Mouse (Mus musculus) forebrain, embryonic 13.5 days (tissue): Measurements from ENCODE around the gene Prpf8. TPM values are rescaled to one million over a fixed set of nuclear protein-coding genes. Genes with fewer than 3 reads are reported as not detected.

Experiments
- ATAC-seq: fragments of 200-750 bp; cut with Nextera tagmentation; 2 replicates; pipeline ENCODE4 v1.8.0; 2017
- H3K27ac ChIP-seq: fragments of 300-500 bp; sonication (generic); 2 replicates; pipeline ENCODE4 v1.5.1; 2015; ENCODE audit warnings: inconsistent platforms, mild to moderate bottlenecking, moderate library complexity
- H3K27me3 ChIP-seq: fragments of 300-500 bp; sonication (generic); 2 replicates; pipeline ENCODE4 v1.6.1; 2015; ENCODE audit warnings: mild to moderate bottlenecking, inconsistent platforms
- H3K36me3 ChIP-seq: fragments of 300-500 bp; sonication (generic); 2 replicates; pipeline ENCODE4 v1.6.1; 2015; ENCODE audit warnings: mild to moderate bottlenecking, inconsistent platforms; ENCODE audit not compliant: poor library complexity, severe bottlenecking
- H3K4me1 ChIP-seq: fragments of 300-500 bp; sonication (generic); 2 replicates; pipeline ENCODE4 v1.6.1; 2015; ENCODE audit warnings: inconsistent platforms
- H3K4me2 ChIP-seq: fragments of 300-500 bp; sonication (generic); 2 replicates; pipeline ENCODE4 v1.6.1; 2015; ENCODE audit warnings: inconsistent platforms, mild to moderate bottlenecking, moderate library complexity
- H3K4me3 ChIP-seq: fragments of 300-500 bp; sonication (generic); 2 replicates; pipeline ENCODE4 v1.5.1; 2015; ENCODE audit warnings: mild to moderate bottlenecking, inconsistent platforms
- H3K9ac ChIP-seq: fragments of 300-500 bp; sonication (generic); 2 replicates; pipeline ENCODE4 v1.6.1; 2015; ENCODE audit warnings: mild to moderate bottlenecking, inconsistent platforms
- H3K9me3 ChIP-seq: fragments of 300-500 bp; sonication (generic); replicated peaks from 2 replicates; pipeline ENCODE4 v1.6.1; 2016; ENCODE audit warnings: inconsistent platforms
- WGBS: fragments of 180-500 bp; shearing (Covaris S2); methylation state at CpG from one replicate; pipeline ENCODE4 v1.1.7; 2015; 5-methylcytosine and 5-hydroxymethylcytosine counted together
- polyA plus RNA-seq: library from polyadenylated mRNA; unstranded; fragments of >200 nt; fragmentation: Nextera tagmentation; extraction: Ambion mirVana; gene quantifications from 2 replicates; pipeline ENCODE4 v1.2.1, GENCODE M21; 2015

The Prpf8 gene
- polyA plus RNA-seq, 1 experiment from 2014 or later: 56.3 TPM

DNA sequence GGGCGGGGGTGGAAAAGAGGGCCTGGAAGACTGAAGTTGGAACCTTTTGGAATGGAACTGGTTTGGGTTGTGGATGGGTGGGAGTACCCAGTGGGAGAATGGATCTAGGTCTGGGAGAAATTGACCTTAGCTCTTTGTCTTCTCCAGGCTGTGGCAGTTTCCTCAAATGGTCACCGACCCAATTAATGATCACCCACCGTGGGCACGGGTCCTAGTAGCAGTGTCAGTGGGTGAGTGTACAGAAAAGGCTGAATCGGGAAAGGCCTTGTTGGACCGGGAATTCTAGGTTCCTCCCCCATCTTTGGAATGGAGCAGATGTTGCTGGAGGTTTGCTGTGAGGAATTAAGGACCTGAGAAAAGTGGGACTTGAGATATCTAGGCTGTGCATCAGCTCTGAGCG lies 18.2 kb upstream of the Prpf8 start:
- H3K9ac ChIP-seq: peak overlapping the region; percentile 37; the same call in 1 of the 2 replicates

DNA sequence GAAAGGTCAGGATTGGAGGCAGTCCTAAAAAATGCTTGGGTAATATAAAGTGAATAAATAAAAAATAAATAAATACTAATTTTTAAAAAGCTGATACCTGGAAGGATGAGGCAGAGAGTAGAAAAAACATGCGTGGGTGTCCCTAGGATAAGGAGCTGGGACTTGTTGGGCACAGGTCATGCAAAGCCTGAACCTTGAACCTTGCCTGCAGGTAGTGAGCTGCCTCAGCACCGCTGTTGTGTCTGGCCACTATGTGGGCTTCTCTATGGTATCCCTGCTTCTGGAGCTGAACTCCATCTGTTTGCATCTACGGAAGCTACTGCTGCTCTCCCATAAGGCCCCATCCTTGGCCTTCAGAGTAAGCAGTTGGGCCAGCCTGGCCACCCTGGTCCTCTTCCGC lies 17.4 kb upstream of the Prpf8 start:
- ATAC-seq: no peak
- peaks cover 6% of the 10 kb centered on the region; the same call in 1 of the 2 replicates for H3K27me3 ChIP-seq
- no peak overlapping the region for H3K4me3 ChIP-seq
- peaks cover 10% of the 10 kb centered on the region for H3K36me3 ChIP-seq
- 94% methylated on average over 4 of the region's 4 CpGs for WGBS
- H3K4me2 ChIP-seq: no peak overlapping the region
- H3K9me3 ChIP-seq: no peaks in the 10 kb centered on the region; the same call in 1 of the 2 replicates
- no peak overlapping the region for H3K9ac ChIP-seq
- H3K27ac ChIP-seq: no peak overlapping the region
- peaks cover 8% of the 10 kb centered on the region for H3K4me1 ChIP-seq

More for the DNA sequence above, 18.2 kb upstream of the Prpf8 start:
- no peaks in the 10 kb centered on the region; the same call in 1 of the 2 replicates for H3K9me3 ChIP-seq
- peaks cover 6% of the 10 kb centered on the region; the same call in 1 of the 2 replicates for H3K27me3 ChIP-seq
- H3K4me3 ChIP-seq: peak overlapping the region; percentile 27
- no peak overlapping the region for H3K27ac ChIP-seq
- no peak for ATAC-seq
- 69% methylated on average over 7 of the region's 7 CpGs for whole genome bisulfite sequencing
- peaks cover 8% of the 10 kb centered on the region for H3K4me1 ChIP-seq
- H3K36me3 ChIP-seq: peaks cover 10% of the 10 kb centered on the region
- H3K4me2 ChIP-seq: peak overlapping the region; percentile 60

DNA sequence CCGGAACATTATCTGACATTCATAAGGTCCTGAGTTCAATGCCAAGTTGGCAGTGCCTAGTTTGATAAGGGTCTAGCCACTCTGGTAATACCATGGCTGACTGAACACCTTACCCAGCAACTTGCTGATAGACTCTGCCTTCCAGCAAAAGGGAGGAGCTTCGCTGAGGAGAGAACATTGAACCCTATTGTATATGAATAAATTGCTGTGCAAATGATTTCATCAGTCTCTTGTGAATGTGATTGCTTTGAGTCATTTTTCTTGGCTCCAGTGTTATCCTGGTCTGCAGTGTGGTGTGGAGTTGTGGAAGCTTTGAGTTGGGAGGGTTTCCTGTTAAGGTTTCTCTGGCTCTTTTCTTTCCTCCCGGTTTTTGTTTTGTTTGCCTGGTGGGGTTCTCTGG lies 15.9 kb upstream of the Prpf8 start:
- H3K4me1 ChIP-seq: peaks cover 8% of the 10 kb centered on the region
- no peak for ATAC-seq
- H3K27me3 ChIP-seq: peaks cover 6% of the 10 kb centered on the region; the same call in 1 of the 2 replicates
- H3K4me2 ChIP-seq: no peak overlapping the region
- 90% methylated on average over 3 of the region's 3 CpGs for WGBS
- no peak overlapping the region for H3K27ac ChIP-seq
- no peak overlapping the region for H3K9ac ChIP-seq
- H3K36me3 ChIP-seq: peaks cover 4% of the 10 kb centered on the region
- no peak overlapping the region for H3K4me3 ChIP-seq
- H3K9me3 ChIP-seq: no peaks in the 10 kb centered on the region; the same call in 1 of the 2 replicates

DNA sequence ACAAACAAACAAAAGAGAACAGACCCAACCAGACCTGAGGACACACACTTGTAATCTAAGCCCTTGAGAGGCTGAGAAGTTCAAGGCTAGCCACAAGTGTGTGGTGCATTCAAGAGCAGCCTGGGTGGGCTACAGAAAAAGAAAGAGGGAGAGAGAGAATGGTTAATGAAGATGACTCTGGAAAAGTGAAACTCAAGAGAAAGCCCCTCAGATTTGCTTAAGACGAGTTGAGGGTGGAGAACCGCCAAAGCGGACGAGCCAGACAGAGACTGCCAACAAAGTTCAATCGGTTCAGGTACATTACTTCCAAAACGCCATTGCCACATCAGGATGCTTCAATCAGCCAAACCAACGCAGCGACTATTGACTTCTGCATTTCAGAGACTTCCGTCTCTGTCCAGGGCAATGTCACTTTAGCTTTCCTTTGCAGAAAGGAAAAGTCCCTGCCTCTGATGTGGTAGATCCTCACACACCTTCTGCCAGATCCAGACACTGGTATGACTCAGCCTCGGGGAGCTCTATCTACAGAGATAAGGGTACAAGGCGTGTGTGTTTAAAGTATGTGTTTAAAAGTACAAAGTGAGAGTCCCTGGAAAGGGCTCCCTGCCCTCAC lies 14.0 kb upstream of the Prpf8 start:
- Histone ChIP-seq H3K36me3 (no peaks in the 10 kb centered on the region), H3K27me3 (peaks cover 10% of the 10 kb centered on the region), H3K9me3 (no peaks in the 10 kb centered on the region), H3K4me3 (no peak overlapping the region), H3K27ac (no peak overlapping the region), H3K4me2 (no peak overlapping the region), H3K4me1 (peaks cover 7% of the 10 kb centered on the region), H3K9ac (no peak overlapping the region)
- 93% methylated on average over 11 of the region's 11 CpGs for WGBS
- no peak for ATAC-seq

GRCm38 (mm10) chr11:75473376-75473775 lies 13.2 kb upstream of the Prpf8 start:
- Histone ChIP-seq H3K9ac (no peak overlapping the region), H3K27me3 (peaks cover 7% of the 10 kb centered on the region; the same call in 1 of the 2 replicates), H3K36me3 (no peaks in the 10 kb centered on the region), H3K4me3 (no peak overlapping the region), H3K9me3 (no peaks in the 10 kb centered on the region), H3K27ac (no peak overlapping the region), H3K4me1 (no peaks in the 10 kb centered on the region), H3K4me2 (no peak overlapping the region)
- WGBS: 70% methylated on average over 7 of the region's 7 CpGs
- ATAC-seq: no peak

- peaks cover 35% of the 10 kb centered on the region for H3K36me3 ChIP-seq
- H3K9me3 ChIP-seq: no peaks in the 10 kb centered on the region
- H3K9ac ChIP-seq: no peak overlapping the region
- peak; percentile 44 for ATAC-seq
- H3K27ac ChIP-seq: no peak overlapping the region
- H3K4me1 ChIP-seq: peaks cover 14% of the 10 kb centered on the region
- WGBS: 19% methylated on average over 3 of the region's 3 CpGs
- H3K4me3 ChIP-seq: peak overlapping the region; percentile 95
- H3K27me3 ChIP-seq: peaks cover 10% of the 10 kb centered on the region
- peak overlapping the region; percentile 27 for H3K4me2 ChIP-seq
Measured at GRCm38 (mm10) chr11:75486192-75486591, 424 bp upstream of the Prpf8 start.

DNA sequence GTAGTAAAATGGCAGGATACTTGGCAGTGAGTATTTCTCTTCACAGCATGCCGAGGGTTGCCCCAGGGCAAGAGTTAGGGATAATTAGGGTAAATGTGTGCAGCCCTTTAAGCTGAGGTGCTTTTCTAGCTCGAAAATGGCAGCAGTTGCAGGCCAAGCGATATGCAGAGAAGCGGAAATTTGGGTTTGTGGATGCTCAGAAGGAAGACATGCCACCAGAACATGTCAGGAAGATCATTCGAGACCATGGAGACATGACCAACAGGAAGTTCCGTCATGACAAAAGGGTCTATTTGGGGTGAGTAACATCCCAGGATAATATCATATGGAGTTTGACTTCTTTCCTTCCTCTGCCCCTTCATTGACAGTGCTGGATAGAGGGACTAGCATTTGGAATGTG lies 880 bp downstream of the Prpf8 start:
- Histone ChIP-seq H3K4me3 (peak overlapping the region; percentile 95), H3K4me2 (peak overlapping the region; percentile 99), H3K36me3 (peaks cover 48% of the 10 kb centered on the region), H3K27ac (no peak overlapping the region), H3K9me3 (no peaks in the 10 kb centered on the region), H3K9ac (peak overlapping the region; percentile 98), H3K4me1 (peaks cover 14% of the 10 kb centered on the region), H3K27me3 (peaks cover 10% of the 10 kb centered on the region)
- no peak for ATAC-seq
- WGBS: 43% methylated on average over 6 of the region's 6 CpGs

DNA sequence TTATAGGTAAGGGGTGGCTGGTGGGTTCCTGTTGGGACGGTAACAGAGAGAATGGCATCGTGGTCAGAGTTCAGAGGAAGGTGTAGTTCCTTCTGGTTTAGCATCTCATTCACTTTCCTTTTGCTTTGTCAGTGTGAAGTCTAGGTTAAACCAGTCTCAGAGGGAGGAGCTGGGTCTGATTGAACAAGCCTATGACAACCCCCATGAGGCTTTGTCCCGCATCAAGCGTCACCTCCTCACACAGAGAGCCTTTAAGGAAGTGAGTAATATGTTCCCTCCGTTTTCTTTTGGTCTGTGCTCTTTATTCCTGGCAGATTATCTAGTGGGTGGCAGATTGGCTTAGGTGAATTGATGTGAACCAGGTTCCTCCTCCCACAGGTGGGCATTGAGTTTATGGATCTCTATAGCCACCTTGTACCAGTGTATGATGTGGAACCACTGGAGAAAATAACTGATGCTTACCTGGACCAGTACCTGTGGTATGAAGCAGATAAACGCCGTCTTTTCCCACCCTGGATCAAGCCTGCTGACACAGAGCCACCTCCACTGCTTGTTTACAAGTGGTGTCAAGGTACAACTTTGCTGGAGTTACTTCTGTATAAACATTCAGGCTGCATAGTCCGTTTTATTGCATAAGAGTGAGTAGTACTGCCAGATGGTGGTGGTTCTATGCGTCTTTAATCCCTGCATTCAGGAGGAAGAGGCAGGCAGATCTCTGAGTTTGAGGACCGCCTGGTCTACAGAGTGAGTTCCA lies 7.9 kb downstream of the Prpf8 start:
- H3K9me3 ChIP-seq: no peaks in the 10 kb centered on the region
- H3K36me3 ChIP-seq: peaks cover 100% of the 10 kb centered on the region
- no peaks in the 10 kb centered on the region for H3K27me3 ChIP-seq
- 93% methylated on average over 10 of the region's 10 CpGs for WGBS
- no peak overlapping the region for H3K4me3 ChIP-seq
- H3K4me1 ChIP-seq: no peaks in the 10 kb centered on the region
- H3K27ac ChIP-seq: no peak overlapping the region
- no peak overlapping the region for H3K4me2 ChIP-seq
- no peak overlapping the region for H3K9ac ChIP-seq
- ATAC-seq: no peak

DNA sequence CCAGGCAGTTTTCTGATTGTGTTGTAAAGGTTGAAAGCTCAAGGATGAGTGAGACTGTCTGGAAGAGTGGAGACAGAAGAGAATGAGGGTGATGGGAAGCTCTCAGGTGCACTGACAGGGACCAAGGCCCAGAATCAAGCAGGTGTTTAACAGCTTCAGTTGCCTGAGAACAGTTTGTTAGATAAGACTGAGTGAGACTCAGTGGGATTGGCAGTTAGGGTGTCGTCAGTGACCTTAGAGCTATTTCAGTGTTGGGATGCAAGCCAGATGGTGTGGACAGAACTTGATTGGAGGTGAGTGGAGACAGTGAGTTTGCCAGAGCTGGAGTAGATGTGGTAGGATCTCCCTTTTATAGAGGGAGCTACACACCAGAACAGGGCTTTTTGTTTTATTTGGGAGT lies 11.5 kb downstream of the Prpf8 start:
- WGBS: 89% methylated on average over 1 of the region's 1 CpGs
- H3K27ac ChIP-seq: no peak overlapping the region

DNA sequence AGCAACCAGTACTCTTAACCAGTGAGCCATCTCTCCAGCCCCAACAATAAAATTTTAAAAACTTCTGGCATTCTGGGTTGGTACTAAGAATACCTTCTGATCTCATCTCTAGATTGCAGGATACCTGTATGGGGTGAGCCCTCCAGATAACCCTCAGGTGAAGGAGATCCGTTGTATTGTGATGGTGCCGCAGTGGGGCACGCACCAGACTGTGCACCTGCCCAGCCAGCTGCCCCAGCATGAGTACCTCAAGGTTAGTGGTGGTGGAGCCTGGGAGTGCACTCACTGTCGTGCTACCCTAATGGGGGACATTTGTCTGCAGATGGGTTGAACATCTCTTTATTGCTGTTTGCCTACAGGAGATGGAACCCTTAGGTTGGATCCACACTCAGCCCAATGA lies 21.5 kb downstream of the Prpf8 start:
- H3K9ac ChIP-seq: no peak overlapping the region
- 95% methylated on average over 4 of the region's 4 CpGs for WGBS
- H3K9me3 ChIP-seq: no peaks in the 10 kb centered on the region
- H3K27me3 ChIP-seq: no peaks in the 10 kb centered on the region
- no peak overlapping the region for H3K4me3 ChIP-seq
- no peak overlapping the region for H3K4me2 ChIP-seq
- no peak overlapping the region for H3K27ac ChIP-seq
- H3K36me3 ChIP-seq: peaks cover 73% of the 10 kb centered on the region
- H3K4me1 ChIP-seq: peaks cover 17% of the 10 kb centered on the region
- ATAC-seq: no peak

More for the DNA sequence above, 11.5 kb downstream of the Prpf8 start:
- peaks cover 100% of the 10 kb centered on the region for H3K36me3 ChIP-seq
- no peaks in the 10 kb centered on the region for H3K9me3 ChIP-seq
- no peaks in the 10 kb centered on the region for H3K27me3 ChIP-seq
- ATAC-seq: no peak
- H3K4me2 ChIP-seq: no peak overlapping the region
- H3K4me1 ChIP-seq: no peaks in the 10 kb centered on the region
- no peak overlapping the region for H3K9ac ChIP-seq
- H3K4me3 ChIP-seq: no peak overlapping the region

GRCm38 (mm10) chr11:75508904-75509303 lies 22.3 kb downstream of the Prpf8 start:
- peaks cover 65% of the 10 kb centered on the region for H3K36me3 ChIP-seq
- H3K4me1 ChIP-seq: peaks cover 17% of the 10 kb centered on the region
- ATAC-seq: no peak
- H3K9ac ChIP-seq: no peak overlapping the region
- H3K27me3 ChIP-seq: no peaks in the 10 kb centered on the region
- H3K4me2 ChIP-seq: no peak overlapping the region
- WGBS: 88% methylated on average over 8 of the region's 8 CpGs
- no peak overlapping the region for H3K27ac ChIP-seq
- no peak overlapping the region for H3K4me3 ChIP-seq
- H3K9me3 ChIP-seq: no peaks in the 10 kb centered on the region

DNA sequence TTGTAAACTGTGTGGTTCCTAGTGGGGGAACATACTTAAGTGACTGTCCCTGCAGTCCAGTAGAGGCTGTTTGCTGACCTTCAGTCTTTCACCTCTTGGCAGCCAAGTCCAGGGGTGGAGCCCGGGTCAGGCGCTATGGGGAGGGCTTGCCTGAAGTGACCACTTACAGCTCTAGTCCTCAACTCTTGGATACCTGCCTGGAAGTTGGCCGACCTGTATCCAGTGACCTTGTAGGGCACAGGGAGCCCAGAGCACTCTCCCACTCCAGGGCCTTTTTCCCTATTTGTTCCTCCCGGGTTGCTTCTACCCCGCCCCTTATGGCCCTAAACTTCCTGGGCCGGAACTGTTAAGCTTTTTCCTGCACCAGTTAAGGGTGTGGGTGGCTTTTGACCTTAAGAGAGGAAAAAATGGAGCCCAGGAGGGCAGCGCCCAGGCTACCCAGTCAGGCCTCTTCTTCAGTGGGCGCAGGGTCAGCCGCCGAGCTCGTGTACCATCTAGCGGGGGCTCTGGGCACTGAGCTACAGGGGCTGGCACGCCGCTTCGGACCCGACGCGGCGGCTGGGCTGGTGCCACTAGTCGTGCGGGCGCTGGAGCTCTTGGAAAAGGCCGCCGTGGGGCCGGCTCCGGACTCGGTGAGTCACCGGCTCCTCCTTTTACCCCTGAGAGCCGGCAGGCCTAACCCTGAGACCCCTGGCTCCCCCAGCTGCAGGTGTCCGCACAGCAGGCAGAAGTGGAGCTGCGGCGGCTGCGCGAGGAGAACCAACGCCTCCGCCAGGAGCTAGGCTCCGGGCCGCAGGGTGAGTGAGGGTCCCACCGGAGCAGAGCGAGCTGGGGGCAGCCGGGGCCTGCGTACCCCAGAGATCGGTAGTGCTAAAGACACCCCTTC lies 23.4 kb downstream of the Prpf8 start, which contains the start of gene Rilp:
Gene Rilp, plus strand, starts transcription at position 354 of the 886 bp plus-strand sequence.
- peak within 1 kb of the TSS; percentile 67 for H3K27ac ChIP-seq
- peaks cover 17% of the 10 kb centered on the region for H3K4me1 ChIP-seq
- peak within 1 kb of the TSS; percentile 93 for H3K4me2 ChIP-seq
- H3K27me3 ChIP-seq: no peaks in the 10 kb centered on the region
- H3K36me3 ChIP-seq: peaks cover 55% of the 10 kb centered on the region
- peak within 1 kb of the TSS; percentile 50 for H3K4me3 ChIP-seq
- 3% methylated on average over 42 of the region's 43 CpGs for WGBS
- peak within 1 kb of the TSS; percentile 74 for H3K9ac ChIP-seq
- peak; percentile 77 for ATAC-seq
- no peaks in the 10 kb centered on the region for H3K9me3 ChIP-seq
